Mouse (Mus musculus) ES-CJ7 (cell line): ENCODE data around the gene Chadl.
"Not testable (repeated sequence)": the region's sequence is repeated elsewhere in the genome, so short reads cannot be mapped to it uniquely, and the experiment has no call there.

Experiments used
- DNase-seq: peaks from one replicate; pipeline ENCODE4 v3.0.0; 2011; ENCODE audit warnings: low read depth, low spot score

The Chadl gene

GRCm38 (mm10) chr15:81697175-81697574 lies at the start of gene Chadl:
Gene Chadl, minus strand, starts transcription at chr15:81697287.
- DNase-seq: no peak

- no peak for DNase-seq
Observed at GRCm38 (mm10) chr15:81745601-81746114, 48.6 kb upstream of the Chadl start.

DNA sequence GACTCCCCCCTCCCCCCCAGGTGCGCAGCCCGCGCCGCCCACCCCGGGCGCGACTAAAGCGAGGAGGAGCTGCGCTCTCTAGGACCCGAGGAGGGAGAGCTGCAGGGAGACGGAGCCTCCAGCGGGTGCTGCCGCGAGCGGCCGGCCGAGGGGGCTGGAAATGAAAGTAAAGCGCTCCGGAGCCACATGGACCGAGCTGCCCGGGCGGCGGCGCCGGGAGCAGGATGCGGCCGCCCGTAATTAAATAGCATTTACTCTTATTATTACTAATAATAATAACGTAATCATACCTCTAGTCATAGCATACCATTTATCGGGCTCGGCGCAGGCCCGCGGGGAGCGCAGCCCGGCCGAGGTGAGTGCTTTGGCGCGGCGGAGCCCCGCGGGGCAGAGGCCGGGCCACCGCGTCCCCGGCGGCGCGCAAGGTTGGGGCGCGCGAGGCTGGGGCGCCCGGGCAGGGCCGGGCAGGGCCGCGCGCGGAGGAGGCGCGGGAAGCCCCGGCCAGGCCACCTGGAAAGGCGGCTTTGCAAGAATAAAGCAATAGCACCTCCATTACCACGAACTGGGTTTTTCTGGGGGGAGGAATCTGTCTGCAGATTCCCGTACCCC lies 48.0 kb upstream of the Chadl start, which contains the start of the genes Zc3h7b and Rangap1:
Zc3h7b (plus strand) TSS at position 66 of the 609 bp plus-strand sequence.
Rangap1 (minus strand) TSS at position 539 of the 609 bp plus-strand sequence.
- peak; percentile 64 for DNase-seq

DNA sequence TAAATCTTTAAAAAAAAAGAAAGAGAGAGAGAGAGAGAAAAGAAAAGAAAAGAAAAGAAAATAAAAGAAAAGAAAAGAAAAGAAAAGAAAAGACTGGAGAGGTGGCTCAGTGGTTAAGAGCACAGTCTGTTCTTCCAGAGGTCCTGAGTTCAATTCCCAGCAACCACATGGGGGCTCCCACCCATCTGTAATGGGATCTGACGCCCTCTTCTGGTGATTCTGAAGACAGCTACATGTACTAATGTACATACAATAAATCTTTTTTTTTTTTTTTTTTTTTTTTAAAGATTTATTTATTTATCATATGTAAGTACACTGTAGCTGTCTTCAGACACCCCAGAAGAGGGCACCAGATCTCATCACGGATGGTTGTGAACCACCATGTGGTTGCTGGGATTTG lies 45.3 kb upstream of the Chadl start:
- peak; percentile 52 for DNase-seq

GRCm38 (mm10) chr15:81739924-81740323 lies 42.8 kb upstream of the Chadl start:
- DNase-seq: peak; percentile 84

DNA sequence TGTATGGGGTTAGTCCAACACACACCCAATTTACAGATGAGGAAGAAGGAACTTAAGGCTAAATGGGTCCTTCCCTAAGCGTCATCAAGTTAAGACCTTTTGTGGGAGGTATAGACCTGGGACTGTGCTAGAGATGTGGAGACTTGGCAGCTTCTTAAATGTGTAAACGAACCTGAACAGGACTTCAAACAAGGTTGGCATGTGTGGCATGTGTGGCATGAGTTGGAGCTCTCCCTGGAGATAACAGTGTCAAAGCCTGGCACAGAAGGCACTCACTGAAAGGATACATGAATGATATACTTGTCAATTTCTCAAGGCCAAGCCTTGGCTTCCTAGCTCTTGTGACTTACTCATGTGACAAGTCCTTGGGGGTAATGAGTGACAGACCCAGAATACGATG lies 42.2 kb upstream of the Chadl start:
- DNase-seq: no peak

DNA sequence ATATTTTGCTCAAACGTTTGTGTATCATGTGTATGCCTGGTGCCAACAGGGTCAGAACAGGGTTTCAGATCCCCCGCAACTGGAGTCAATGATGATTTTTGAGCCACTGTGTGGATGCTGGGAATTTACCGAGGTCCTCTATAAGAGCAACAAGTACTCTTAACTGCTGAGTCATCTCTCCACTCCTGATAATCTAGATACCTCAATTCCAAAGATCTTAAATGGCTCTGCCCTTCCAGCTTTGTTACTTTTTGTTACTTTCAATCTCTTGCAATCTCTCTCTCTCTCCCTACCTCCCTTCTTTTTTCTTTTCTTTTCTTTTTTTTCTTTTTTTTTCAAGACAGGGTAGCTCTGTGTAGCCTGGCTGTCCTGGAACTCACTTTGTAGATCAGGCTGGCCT lies 38.0 kb upstream of the Chadl start:
- no peak for DNase-seq

- DNase-seq: peak; percentile 98
Observed at GRCm38 (mm10) chr15:81729792-81730635, 32.9 kb upstream of the Chadl start.

- DNase-seq: no peak
Observed at GRCm38 (mm10) chr15:81729241-81729791, 32.2 kb upstream of the Chadl start.

DNA sequence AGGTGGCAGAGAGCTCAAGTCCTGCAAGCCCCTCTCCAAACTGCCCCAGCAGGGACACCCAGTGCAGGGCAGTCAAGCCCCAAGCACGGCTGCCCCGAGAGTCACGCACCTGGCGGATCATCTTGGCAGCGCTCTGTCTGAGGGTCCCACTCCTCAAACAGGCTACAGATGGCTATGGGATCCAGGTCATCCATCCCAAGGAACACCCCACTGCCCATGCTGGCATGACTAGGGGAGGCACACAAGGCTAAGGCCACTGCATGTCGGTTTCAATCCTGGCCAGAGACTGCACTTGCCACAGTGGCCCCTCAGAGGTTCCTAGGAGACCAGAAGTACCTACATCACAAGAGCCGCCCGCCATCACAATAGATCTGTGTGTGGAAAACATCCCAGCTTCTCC lies 28.9 kb upstream of the Chadl start:
- no peak for DNase-seq

DNA sequence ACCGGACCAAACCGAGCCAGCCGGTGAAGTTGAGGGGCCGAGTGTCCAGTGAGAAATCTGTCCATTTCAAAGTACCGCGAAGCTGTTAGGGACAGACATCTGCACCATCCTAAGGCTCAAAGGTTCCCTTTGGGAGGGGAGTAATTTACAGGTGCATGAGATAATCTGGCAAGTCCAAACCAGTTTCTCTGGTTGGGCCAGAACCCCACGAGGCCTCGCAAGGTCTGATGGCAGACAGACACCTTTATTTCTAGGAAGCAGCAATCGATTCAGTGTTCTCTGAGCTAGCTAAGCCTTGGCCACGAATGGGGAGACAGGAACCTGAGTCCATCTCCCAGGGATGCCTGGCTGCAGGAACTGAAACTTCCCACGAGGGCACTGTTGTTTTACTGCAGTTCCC lies 26.6 kb upstream of the Chadl start:
- no peak for DNase-seq

GRCm38 (mm10) chr15:81722361-81722760 lies 25.3 kb upstream of the Chadl start:
- peak; percentile 37 for DNase-seq

- peak; percentile 51 for DNase-seq
Observed at GRCm38 (mm10) chr15:81719139-81719531, 22.0 kb upstream of the Chadl start.

DNA sequence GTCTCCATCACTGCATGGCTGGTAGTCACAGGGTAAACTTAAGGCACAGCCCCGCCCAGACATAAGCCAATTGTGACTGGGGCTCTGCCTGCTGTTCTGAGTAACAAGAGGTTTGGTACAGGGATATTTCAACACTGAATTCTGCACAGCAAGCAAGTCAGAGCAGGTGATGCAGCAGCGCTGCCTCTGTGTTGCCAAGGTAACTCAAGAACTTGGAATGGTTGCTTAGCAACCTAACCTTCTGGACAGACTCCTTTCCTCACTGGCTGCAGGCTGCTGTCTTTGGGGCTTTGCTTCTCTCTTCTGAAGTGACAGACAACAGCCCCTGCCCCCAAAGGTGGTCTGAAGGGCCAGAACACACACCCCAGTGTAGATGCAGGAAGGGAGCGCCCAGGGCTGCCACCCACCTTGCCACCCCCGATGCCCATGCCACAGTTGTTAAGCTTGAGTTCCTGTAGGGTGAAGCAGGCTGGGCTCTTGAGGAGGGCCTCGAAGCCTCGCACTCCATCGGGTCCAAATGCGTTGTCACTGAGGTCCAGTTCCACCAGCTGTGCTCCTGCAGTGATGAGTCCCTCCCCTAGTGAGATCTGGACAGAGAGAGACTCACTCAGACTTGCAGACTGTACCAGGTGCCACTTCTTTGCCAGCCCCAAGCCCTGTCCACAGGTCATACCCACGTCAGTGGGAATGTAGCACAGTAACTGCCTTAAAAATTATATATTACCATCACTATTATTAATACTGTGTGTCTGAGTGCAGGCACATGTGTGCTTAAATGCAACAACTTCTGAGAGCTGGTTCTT lies 21.4 kb upstream of the Chadl start:
- peak; percentile 47 for DNase-seq

GRCm38 (mm10) chr15:81713742-81714141 lies 16.7 kb upstream of the Chadl start:
- DNase-seq: no peak

GRCm38 (mm10) chr15:81710801-81711200 lies 13.7 kb upstream of the Chadl start:
- no peak for DNase-seq

DNA sequence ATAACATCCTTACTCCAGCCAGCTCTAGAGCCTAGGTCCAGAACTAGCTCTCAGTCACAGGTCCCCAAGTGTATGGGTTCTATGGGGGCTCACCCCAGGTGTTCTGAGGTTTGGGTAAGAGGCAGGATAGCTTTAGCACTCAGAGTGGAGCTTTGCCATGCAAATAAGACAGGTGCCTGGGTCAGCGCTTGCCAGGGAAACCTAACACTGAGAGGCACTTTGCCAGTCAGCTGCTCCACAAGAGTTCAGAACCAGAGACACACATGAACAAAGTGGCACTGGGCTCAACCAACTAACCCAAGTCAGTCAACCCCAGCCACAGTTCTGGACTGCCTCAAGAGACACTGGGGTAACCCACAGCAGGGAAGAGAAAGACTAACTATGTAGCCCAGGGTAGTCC lies 12.6 kb upstream of the Chadl start:
- DNase-seq: no peak

GRCm38 (mm10) chr15:81708991-81709390 lies 11.9 kb upstream of the Chadl start:
- DNase-seq: no peak

- DNase-seq: no peak
Observed at GRCm38 (mm10) chr15:81703094-81703489, 6.0 kb upstream of the Chadl start.

GRCm38 (mm10) chr15:81702306-81703093 lies 5.4 kb upstream of the Chadl start:
- no peak for DNase-seq

DNA sequence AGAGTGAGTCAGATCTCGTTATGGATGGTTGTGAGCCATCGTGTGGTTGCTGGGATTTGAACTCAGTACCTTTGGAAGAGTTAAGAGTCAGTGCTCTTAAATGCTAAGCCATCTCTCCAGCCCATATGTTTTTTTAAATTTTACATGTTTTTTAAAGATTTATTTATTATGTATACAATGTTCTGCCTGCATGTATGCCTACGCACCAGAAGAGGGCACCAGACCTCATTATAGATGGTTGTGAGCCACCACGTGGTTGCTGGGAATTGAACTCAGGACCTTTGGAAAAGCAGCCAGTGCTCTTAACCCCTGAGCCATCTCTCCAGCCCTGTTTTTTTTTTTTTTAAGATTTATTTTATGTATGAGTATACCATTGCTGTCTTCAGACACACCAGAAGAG lies 4.3 kb upstream of the Chadl start:
- not testable (repeated sequence) for DNase-seq
